Mouse (Mus musculus) bone marrow, adult 2 months (tissue): Measurements from ENCODE around the gene Nid2.

ENCODE experiments used
- CTCF ChIP-seq: fragments of 200-500 bp; IDR thresholded peaks from 2 replicates; pipeline ENCODE4 v1.5.1; 2011; ENCODE audit warnings: low read length, control low read depth; ENCODE audit not compliant: control insufficient read depth, insufficient read depth
- POLR2A ChIP-seq: fragments of 200-500 bp; IDR thresholded peaks from 2 replicates; pipeline ENCODE4 v1.6.1; 2011; ENCODE audit warnings: low read depth, mild to moderate bottlenecking, control low read depth, low read length, borderline replicate concordance; ENCODE audit not compliant: control insufficient read depth

DNA sequence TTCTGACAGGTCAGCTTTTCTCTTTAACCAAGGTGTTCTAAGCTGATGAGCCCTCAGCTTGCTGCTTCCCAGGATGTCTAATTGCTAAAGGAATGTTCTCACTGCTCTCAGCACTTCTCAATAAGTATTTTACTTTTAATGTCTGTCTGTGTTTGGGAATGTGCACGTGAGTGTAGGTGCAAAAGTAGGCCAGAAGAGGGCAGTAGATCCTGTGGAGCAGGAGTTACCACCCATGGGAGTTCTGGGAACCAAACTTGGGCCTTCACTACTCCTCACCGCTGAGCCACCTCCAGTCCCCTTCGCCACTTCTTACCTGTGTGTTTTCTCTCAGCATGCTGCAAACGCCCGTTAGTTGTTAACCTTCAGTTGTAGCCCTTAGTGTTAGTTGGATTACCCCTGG lies 25.1 kb downstream of the Nid2 start:
- no peak for TF ChIP-seq POLR2A
- TF ChIP-seq CTCF: no peak
